Mouse (Mus musculus) MEL (cell line): ENCODE measurements around the gene Retnlb. TPM values are rescaled to one million over a fixed set of nuclear protein-coding genes. Genes with fewer than 3 reads are reported as not detected.

Experiments used
- DNase-seq: peaks from one replicate; pipeline ENCODE4 v3.0.0; 2011; ENCODE audit warnings: low read depth, low spot score
- H3K27ac ChIP-seq: 2 replicates; pipeline ENCODE4 v1.5.1; 2012; ENCODE audit warnings: low read depth, mild to moderate bottlenecking, control low read depth, low read length, moderate library complexity; ENCODE audit not compliant: control insufficient read depth
- H3K27me3 ChIP-seq, 2 experiments: fragments of 150-350 bp in 1 of 2; sonication (generic) in 1 of 2; 2 replicates each; pipeline ENCODE4 v1.6.1; 2012; ENCODE audit warnings: low read length in 2 of 2, mild to moderate bottlenecking in 2 of 2, improper control_type of control experiment in 1 of 2, moderate library complexity in 1 of 2; ENCODE audit not compliant: insufficient read depth in 2 of 2, control insufficient read depth in 1 of 2
- H3K36me3 ChIP-seq, 2 experiments: 2 replicates each; pipeline ENCODE4 v1.6.1; 2012 to 2014; ENCODE audit warnings: low read length in 2 of 2, improper control_type of control experiment in 1 of 2, inconsistent platforms in 1 of 2, mild to moderate bottlenecking in 1 of 2; ENCODE audit not compliant: insufficient read depth in 2 of 2, control insufficient read depth in 1 of 2
- H3K4me1 ChIP-seq, 2 experiments: fragments of 150-350 bp in 1 of 2; sonication (generic) in 1 of 2; 2 replicates each; pipeline ENCODE4 v1.6.1; 2012; ENCODE audit warnings: low read length in 2 of 2, improper control_type of control experiment in 1 of 2, mild to moderate bottlenecking in 1 of 2; ENCODE audit not compliant: insufficient read depth in 2 of 2, control insufficient read depth in 1 of 2
- H3K4me3 ChIP-seq, 2 experiments: fragments of 150-350 bp in 1 of 2; sonication (generic) in 1 of 2; 2 replicates each; pipeline ENCODE4 v1.5.1; 2012; ENCODE audit warnings: low read depth in 2 of 2, low read length in 2 of 2, mild to moderate bottlenecking in 2 of 2, moderate library complexity in 2 of 2, control low read depth in 1 of 2, improper control_type of control experiment in 1 of 2; ENCODE audit not compliant: control insufficient read depth in 1 of 2, insufficient read depth in 1 of 2
- H3K79me2 ChIP-seq: 2 replicates; pipeline ENCODE4 v1.6.1; 2012; ENCODE audit warnings: mild to moderate bottlenecking, low read length, moderate library complexity; ENCODE audit not compliant: control insufficient read depth, poor library complexity, insufficient read depth
- H3K9ac ChIP-seq: 2 replicates; pipeline ENCODE4 v1.6.1; 2012; ENCODE audit warnings: low read depth, mild to moderate bottlenecking, control low read depth, low read length, moderate library complexity; ENCODE audit not compliant: control insufficient read depth, poor library complexity, severe bottlenecking
- H3K9me3 ChIP-seq: fragments of 150-350 bp; sonication (generic); replicated peaks from 2 replicates; pipeline ENCODE4 v1.6.1; 2012; ENCODE audit warnings: mild to moderate bottlenecking, low read length, improper control_type of control experiment, moderate library complexity; ENCODE audit not compliant: insufficient read depth
- BHLHE40 ChIP-seq: IDR thresholded peaks from 2 replicates; pipeline ENCODE4 v1.6.1; 2012; ENCODE audit warnings: low read depth, mild to moderate bottlenecking, inconsistent platforms, low read length, improper control_type of control experiment, borderline replicate concordance
- CHD1 ChIP-seq: IDR thresholded peaks from 2 replicates; pipeline ENCODE4 v1.6.1; 2012; ENCODE audit warnings: low read depth, mild to moderate bottlenecking, inconsistent platforms, low read length, improper control_type of control experiment
- MEF2A ChIP-seq: IDR thresholded peaks from 2 replicates; pipeline ENCODE4 v1.6.1; 2014; ENCODE audit warnings: low read depth, mild to moderate bottlenecking, inconsistent platforms, low read length, improper control_type of control experiment; ENCODE audit not compliant: poor library complexity, insufficient replicate concordance, severe bottlenecking; ENCODE audit errors: extremely low read depth
- MXI1 ChIP-seq: IDR thresholded peaks from 2 replicates; pipeline ENCODE4 v1.6.1; 2011; ENCODE audit warnings: mild to moderate bottlenecking, low read depth, low read length, improper control_type of control experiment
- USF2 ChIP-seq, 2 experiments: IDR thresholded peaks; 2 replicates each; pipeline ENCODE4 v1.6.1; 2011 to 2012; ENCODE audit warnings: improper control_type of control experiment in 2 of 2, low read length in 2 of 2, borderline replicate concordance in 1 of 2, inconsistent platforms in 1 of 2, low read depth in 1 of 2, mild to moderate bottlenecking in 1 of 2; ENCODE audit not compliant: insufficient read depth in 1 of 2
- polyA plus RNA-seq, 2 experiments: library from polyadenylated mRNA; stranded (reverse) in 1 of 2; unstranded in 1 of 2; fragments of >175 nt in 1 of 2; fragments of >200 nt in 1 of 2; gene quantifications; 2 replicates each; pipeline versions ENCODE4 v1.2.1 to v1.2.4; 2012; ENCODE audit warnings: low replicate concordance in 2 of 2, low read depth in 1 of 2; ENCODE audit not compliant: insufficient read length in 2 of 2, insufficient read depth in 1 of 2, missing spikeins in 1 of 2
- total RNA-seq: library from RNA; depleted of rRNA; stranded (reverse); fragments of 300-350 nt; gene quantifications from 2 replicates; pipeline ENCODE4 v1.2.3, GENCODE M21; 2012; rRNA removed

Retnlb gene
- total and polyA plus RNA-seq, 3 experiments = not detected

GRCm38 (mm10) chr16:48867690-48868089 lies 51.0 kb downstream of the Retnlb start:
- TF ChIP-seq MXI1 = no peak
- no peak for TF ChIP-seq CHD1
- TF ChIP-seq MEF2A = no peak
- no peak for TF ChIP-seq BHLHE40
- TF ChIP-seq USF2 (IDR thresholded peaks at IDR 0.05; ENCODE audit: borderline replicate concordance in 1 of 2, insufficient read depth in 1 of 2, low read depth in 1 of 2, low read length in 2 of 2) = no peak
- TF ChIP-seq, all 39 proteins: peak for 0
- Histone ChIP-seq H3K9ac (no peak overlapping the region), H3K36me3 (peaks cover 0 to 8% of the 10 kb centered on the region in 2 experiments; a peak in 2 of 4 replicates), H3K79me2 (no peaks in the 10 kb centered on the region), H3K27me3 (no peaks in the 10 kb centered on the region), H3K4me3 (no peak overlapping the region), H3K27ac (no peak overlapping the region), H3K9me3 (no peaks in the 10 kb centered on the region), H3K4me1 (no peaks in the 10 kb centered on the region; a peak in 1 of 4 replicates)
- DNase-seq = no peak

Other genes with a start within 250 kb of the Retnlb start
- not detected in 2 replicates for gene Trat1, start 44.8 kb upstream of the Retnlb start, total RNA-seq
- not detected for gene Trat1, start 44.8 kb upstream of the Retnlb start, polyA plus RNA-seq
- gene Retnla, start 25.7 kb downstream of the Retnlb start, total RNA-seq = not detected in 2 replicates
- not detected for gene Retnla, start 25.7 kb downstream of the Retnlb start, polyA plus RNA-seq
- gene Retnlg, start 55.8 kb downstream of the Retnlb start, total RNA-seq = not detected in 2 replicates
- not detected for gene Retnlg, start 55.8 kb downstream of the Retnlb start, polyA plus RNA-seq
- gene Dzip3, start 177.3 kb downstream of the Retnlb start, total RNA-seq = 22.4 and 28.1 TPM in 2 replicates
- 10 to 100 TPM in 1 of 2 experiments, not detected in 1; 22.8 TPM for gene Dzip3, start 177.3 kb downstream of the Retnlb start, polyA plus RNA-seq
- 22.4 and 24.6 TPM in 2 replicates for gene Cip2a, start 177.3 kb downstream of the Retnlb start, total RNA-seq
- 10 to 100 TPM in 1 of 2 experiments, not detected in 1; 52.6 TPM for gene Cip2a, start 177.3 kb downstream of the Retnlb start, polyA plus RNA-seq
- gene Myh15, start 240.6 kb downstream of the Retnlb start, total RNA-seq = not detected in 2 replicates
- not detected for gene Myh15, start 240.6 kb downstream of the Retnlb start, polyA plus RNA-seq